Mouse (Mus musculus) v-Abl transformed pro-B cells (cell line): Measurements from ENCODE around the gene Tmem127.

ENCODE experiments used
- in situ Hi-C, 2 experiments: fragments of 400-800 bp; cut with MboI; formaldehyde crosslinking; loops; one replicate each; pipeline ENCODE4 v1.15.1; 2025; ENCODE audit not compliant: unreplicated experiment in 2 of 2

The Tmem127 gene

DNA sequence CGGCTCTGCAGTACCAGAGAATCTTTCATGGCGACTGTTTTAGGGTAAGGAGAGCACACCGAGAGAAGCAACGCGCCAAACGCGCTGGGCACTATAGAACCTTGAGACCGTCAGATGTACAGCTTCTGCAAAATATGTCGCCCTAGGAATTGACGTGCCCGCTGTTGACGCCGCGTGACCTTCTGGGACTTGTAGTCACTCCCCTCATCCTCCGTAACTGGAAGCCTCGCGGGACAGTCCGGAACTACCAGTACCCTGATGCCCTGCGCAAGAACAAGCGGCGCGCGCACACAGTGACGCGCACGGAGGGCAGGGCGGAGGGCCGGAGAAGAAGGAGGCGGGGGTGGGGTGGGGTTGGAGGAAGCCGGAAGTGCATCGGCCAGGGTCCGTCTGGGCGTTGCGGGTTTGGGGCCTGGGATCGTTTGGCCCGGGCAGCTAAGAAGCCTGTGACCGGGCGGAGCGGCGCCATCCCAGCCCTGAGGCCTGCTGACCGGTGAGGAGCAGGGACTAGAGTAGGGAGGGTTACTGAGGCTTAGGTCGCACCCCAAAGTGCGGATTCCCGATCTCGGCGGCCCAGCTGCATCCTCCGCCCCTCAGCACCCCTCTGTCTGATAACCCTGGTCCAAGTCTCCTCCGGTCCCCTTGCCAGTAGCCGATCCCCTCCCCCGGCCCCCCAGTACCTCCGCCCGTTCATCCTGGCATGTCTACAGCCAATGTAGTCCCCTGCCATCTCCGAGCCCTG, at the start of gene Tmem127, which contains the start of gene Ciao1:
Gene Tmem127, plus strand, starts transcription at position 317 of the 742 bp plus-strand sequence.
Gene Ciao1, minus strand, starts transcription at position 225 of the 742 bp plus-strand sequence.
- in situ Hi-C loops, result loop anchor here in 1 of 2 experiments (25.0 kb wide), 1 partner anchor 510 kb away; no protein-coding TSS in a partner anchor

DNA sequence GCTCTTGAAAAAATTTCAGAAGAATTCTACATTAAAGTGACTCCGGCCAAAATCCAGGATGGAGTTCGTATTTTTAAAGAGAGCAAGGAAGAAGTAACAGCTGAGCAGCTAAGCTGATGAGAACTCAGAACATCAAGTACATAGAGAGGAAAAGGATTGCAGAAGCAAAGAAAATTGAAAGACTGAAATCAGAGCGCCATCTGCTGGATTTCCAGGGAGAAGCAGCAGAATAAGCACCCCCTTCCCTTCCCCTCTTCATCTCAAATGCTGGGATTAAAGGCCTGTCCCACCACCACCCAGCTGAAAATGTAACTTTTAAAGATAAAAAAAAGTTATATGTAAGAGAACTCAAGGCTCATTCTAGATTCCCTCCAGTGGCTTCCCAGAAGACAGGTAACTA, 42.8 kb upstream of the Tmem127 start:
- in situ Hi-C loops, result loop anchor here (5.0 to 25.0 kb wide), 5 partner anchors 38 to 1457 kb away; no protein-coding TSS in a partner anchor

DNA sequence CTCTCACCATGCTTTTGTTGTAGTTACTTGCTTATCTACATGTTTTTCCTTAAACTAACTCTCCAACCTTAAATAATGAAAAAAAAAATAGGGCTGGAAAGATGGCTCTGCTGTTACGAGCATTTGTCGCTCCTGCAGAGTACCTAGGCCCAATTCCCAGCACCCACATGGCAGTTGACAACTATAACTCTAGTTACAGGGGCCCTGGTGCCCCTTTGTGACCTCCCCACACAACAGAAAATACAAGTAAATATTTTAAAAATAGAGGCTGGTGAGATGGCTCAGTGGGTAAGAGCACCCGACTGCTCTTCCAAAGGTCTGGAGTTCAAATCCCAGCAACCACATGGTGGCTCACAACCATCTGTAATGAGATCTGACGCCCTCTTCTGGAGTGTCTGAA, 41.8 kb upstream of the Tmem127 start:
- in situ Hi-C loops, result loop anchor here (25.0 kb wide), 2 partner anchors 394 to 1456 kb away; no protein-coding TSS in a partner anchor

DNA sequence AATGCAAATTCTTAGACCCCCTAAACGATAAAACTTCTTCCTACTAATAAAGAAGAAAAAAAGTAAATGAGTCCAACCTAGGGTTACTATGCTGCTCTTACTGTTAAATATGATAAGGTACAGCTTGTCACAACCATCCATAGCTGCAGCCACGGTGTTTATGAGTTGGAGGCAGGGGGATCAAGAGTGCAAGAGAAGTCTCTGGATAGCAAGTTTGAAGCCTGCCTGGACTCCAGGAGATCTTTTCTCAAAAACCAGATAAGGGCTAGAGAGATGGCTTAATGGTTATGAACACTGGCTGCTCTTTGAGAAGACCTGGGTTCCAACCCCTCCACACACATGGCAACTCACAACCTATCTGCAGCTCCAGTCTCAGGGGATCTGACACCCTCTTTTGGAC, 40.8 kb upstream of the Tmem127 start:
- in situ Hi-C loops, result loop anchor here (25.0 kb wide), 2 partner anchors 395 to 1455 kb away; no protein-coding TSS in a partner anchor

DNA sequence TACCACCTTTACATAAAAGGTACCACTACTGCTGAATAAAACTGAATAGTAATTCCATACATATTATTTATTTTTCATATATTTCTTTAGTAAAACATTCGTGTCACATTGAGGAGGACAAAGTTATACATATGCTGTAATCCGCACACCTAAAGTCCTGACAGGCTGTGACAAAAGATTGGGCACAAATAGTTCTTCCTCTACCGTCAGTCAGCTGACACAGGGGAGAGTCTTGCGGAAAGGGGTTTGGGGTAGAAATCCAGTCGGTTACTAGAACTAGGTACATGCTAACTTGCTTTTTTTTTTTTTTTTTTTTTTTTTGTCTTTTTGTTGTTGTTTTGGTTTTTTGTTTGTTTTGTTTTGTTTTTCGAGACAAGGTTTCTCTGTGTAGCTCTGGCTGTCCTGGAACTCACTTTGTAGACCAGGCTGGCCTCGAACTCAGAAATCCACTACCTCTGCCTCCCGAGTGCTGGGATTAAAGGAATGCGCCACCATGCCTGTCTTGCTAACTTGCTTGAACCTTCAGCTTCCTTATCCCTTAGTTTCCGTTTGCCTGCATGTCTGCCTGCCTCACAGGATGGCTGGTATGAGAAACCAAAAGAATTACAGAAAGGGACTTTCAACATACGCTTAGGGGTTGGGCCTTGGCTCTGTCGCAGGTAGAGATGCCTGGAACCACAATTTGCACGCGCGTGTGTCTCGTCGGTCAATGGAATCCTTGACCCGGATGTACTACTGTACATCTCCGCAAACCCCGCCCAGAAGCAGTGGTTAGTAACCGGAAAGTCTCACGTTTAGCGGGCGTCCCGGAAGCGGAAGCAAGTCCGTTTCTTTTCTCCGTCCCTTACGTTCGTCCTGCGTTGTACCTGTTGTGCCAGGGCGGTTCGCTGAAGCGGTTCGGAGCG, 39.9 kb upstream of the Tmem127 start, which contains the start of the genes 1810024B03Rik and Snrnp200:
Gene 1810024B03Rik, minus strand, starts transcription at position 734 of the 905 bp plus-strand sequence.
Gene Snrnp200, plus strand, starts transcription at position 840 of the 905 bp plus-strand sequence.
- in situ Hi-C loops, result loop anchor here (25.0 kb wide), 2 partner anchors 395 to 1455 kb away; no protein-coding TSS in a partner anchor

DNA sequence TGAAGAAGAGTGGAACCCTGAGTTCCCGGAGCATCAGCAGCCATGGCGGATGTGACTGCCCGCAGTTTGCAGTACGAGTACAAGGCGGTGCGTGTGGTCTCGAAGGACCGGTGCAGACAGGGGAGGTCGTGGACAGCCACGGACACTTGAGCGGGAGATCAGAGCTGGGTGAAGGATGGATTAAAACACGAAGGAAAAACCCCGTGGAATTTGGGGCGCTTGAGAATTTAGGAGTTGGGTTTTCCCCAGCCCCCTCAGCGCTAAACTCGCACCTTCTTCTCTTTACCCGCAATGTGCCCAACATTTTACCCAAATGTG, 39.3 kb upstream of the Tmem127 start:
- in situ Hi-C loops, result loop anchor here (25.0 kb wide), 2 partner anchors 396 to 1454 kb away; no protein-coding TSS in a partner anchor

DNA sequence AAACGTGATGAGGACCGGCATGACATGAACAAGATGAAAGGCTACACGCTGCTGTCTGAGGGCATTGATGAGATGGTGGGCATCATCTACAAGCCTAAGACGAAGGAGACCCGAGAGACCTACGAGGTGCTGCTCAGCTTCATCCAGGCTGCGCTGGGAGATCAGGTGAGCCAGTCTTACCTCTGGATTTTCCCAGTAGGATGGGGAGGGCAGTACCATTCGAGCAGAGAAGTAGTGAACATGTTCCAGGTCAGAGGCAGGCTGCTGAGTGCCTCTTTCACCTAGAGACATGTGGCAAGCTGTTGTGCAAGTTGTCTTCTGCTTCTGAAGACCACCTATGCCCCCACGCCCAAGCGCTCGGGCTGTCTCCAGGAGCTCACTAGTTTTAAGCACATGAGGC, 37.0 kb upstream of the Tmem127 start:
- in situ Hi-C loops, result loop anchor here (25.0 kb wide), 2 partner anchors 398 to 1452 kb away; no protein-coding TSS in a partner anchor

DNA sequence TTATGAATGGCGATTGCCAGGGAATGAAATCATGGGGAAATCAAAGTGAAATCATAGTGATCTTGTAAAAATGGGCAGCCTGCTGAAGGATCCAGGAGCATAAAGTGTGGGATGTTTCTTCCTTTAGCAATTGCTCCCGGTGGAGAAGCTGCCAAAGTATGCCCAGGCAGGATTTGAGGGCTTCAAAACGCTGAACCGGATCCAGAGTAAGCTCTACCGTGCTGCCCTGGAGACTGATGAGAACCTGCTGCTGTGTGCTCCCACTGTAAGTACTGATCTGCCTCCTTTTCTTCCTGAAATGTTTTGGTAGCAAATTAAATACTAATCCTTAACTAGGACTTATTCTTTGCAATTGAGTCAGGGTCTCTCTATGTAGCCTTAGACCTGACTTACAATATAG, 30.0 kb upstream of the Tmem127 start:
- in situ Hi-C loops, result loop anchor here (25.0 kb wide), 2 partner anchors 405 to 1445 kb away; no protein-coding TSS in a partner anchor

DNA sequence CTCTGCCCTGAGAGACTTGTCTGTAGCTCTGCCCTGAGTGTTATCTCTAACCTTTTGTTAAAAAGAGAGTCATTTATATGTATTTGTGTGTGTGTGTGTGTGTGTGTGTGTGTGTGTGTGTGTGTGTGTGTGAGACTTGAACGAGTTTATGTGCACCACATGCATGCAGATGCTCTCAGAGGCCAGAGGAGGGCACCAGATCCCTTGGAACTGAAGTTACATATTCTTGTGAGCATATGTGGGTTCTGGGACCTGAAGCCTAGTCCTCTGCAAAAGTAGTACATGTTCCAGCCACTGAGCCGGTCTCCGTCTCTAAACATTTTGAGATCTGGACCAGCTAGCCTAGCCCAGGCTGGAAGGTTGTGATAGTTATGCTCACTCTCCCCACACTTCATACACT, 22.4 kb upstream of the Tmem127 start:
- in situ Hi-C loops, result loop anchor here (5.0 to 25.0 kb wide), 2 partner anchors 483 to 488 kb away; no protein-coding TSS in a partner anchor

DNA sequence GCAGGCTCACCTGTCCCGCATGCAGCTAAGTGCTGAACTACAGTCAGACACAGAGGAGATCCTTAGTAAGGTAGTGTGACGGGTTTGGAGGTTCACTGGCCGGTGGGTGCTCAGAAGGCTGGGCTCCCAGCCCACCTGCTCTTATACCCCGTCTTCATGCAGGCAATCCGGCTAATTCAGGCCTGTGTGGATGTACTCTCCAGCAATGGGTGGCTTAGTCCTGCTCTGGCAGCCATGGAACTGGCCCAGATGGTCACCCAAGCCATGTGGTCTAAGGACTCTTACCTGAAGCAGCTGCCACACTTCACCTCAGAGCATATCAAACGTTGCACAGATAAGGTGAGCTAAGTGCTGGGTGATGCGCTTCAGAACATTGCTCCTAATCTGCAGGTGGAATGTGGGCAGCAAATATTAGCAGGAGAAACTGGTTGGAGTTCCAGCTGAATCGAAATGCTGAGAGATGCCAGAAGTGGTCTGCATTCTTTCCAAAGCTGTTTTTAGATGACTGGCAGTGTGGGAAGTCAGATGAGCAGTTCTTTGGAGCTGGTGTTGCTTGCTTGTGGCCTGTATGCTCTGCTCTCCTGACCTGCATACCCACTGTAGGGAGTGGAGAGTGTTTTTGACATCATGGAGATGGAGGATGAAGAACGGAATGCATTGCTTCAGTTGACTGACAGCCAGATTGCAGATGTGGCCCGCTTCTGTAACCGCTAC, 9.7 kb upstream of the Tmem127 start:
- in situ Hi-C loops, result loop anchor here in 1 of 2 experiments (25.0 kb wide), 1 partner anchor 501 kb away; no protein-coding TSS in a partner anchor

DNA sequence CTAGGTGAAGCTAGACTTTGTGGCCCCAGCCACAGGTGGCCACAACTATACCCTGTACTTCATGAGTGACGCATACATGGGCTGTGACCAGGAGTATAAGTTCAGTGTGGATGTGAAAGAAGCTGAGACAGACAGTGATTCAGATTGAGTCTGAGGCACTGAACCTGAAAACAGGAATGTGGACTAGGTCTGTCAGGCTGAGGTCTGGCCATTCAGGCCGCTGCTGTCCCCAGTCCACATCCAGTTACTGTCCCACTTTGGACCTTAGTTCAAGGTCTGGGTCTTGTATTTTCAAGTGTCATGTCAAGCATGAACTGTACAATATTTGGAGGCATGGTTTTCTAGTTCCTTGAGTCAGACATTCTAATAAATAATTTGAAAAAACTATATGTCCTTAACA, 7.6 kb upstream of the Tmem127 start:
- in situ Hi-C loops, result loop anchor here in 1 of 2 experiments (25.0 kb wide), 1 partner anchor 503 kb away; no protein-coding TSS in a partner anchor

DNA sequence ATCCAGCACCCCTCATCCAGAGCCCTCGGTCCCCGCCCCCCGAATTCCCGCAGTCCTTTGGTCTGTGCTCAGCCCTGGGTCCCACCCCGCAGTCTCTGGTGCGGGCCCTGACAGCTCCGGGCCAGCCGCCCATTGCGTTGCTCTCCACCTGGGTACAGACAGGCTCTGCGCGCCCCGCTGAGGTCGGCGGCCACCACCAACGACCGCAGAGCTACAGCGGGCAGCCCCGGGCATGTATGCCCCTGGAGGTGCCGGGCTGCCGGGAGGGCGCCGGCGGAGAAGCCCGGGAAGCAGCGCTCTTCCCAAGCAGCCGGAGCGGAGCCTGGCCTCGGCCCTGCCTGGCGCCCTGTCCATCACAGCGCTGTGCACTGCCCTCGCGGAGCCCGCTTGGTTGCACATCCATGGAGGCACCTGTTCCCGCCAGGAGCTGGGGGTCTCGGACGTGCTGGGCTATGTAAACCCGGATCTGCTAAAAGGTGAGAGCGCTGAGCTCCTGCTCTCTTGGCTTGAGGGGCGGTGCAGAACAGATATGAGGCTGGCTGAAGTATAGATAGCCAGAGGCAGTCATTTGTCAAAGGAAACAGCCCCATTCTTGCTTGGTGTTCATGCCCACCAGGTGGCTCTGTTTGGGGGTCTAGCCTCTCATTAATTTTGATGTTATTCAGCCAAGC, 761 bp downstream of the Tmem127 start:
- in situ Hi-C loops, result loop anchor here in 1 of 2 experiments (25.0 kb wide), 1 partner anchor 511 kb away; no protein-coding TSS in a partner anchor

DNA sequence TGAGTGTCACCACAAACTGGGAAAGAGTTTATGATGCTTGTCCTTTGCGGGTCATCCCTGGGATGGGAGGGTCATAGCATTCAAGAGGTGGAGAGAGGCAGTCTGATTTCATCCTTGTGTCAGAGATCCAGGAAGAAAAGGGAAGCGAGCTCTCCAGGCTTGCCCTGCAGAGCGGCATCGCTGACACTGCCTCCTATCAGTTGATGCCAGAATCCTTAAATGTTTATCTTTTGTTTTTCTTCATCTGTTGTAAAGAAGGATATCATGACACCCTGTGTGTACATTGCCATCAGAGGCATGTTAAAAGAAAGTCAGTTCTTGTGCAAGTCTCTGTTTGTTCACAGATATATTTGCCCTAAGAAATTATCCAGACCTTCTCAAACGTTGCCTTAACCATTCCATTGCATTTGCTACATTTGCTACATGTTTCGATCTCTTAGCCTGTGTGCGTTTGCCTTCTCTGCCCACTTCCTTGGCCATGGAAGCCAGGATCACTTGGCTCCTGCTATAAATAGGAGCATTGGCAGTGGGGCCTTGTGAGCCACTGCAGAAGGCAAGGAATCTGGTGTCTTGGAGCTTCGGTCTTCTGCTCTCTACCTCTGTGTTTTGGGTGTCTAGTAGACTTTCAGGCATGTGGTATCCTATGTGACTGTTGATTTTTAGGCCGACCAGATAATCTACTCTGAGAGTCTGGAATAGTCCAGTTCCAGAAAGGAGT, 2.7 kb downstream of the Tmem127 start:
- in situ Hi-C loops, result loop anchor here (5.0 kb wide), 2 partner anchors 92 to 97 kb away; no protein-coding TSS in a partner anchor

DNA sequence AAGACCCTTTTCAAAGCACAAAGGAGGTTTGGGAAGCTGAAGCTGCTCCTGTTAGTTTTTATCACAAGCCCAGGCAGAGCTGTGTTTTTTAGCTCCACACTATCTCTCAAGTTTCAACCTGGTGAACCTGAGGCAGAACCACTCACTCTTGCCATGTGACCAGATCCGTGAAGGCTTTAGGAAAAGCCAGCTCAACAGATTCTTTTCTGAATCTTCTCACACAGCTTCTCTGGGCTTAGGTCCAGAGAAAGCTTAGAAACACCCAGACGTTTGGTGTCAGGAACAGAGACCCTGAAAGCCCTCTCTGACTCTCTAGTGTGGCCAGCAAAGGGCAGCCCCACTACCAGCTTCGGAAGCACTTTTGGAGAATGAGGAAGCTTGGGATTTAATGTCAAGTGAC, 3.7 kb downstream of the Tmem127 start:
- in situ Hi-C loops, result loop anchor here (5.0 kb wide), 2 partner anchors 91 to 96 kb away; no protein-coding TSS in a partner anchor

DNA sequence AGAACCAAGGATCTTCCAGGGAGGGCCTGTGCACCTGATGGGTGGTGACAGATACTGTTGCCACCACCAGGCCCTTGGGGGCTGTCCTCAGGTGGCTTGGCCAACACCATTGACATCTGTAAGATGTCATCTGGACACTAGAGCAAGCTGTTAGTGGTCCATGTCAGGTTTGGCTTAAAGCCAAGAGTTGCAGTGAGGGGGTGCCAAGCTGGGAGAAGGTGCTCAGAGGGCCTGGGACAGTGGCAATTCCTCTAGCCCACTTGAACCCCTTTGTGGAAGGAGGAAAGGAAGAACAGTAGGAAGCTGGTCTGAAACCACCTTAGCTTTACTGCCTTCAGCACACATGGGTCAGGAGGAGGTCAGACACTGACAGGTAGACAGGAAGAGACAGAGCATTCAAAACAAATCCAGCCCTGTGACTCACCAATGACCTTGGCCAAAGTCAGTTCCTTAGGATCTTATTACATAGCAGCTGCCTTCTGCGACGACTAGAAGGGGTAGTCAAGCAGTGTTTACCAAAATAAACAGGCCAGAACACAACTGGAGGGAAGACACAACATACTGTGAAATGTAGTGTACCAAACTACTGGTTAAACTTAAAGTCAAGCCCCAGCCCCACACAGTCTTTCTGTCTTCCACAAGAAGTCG, 4.3 kb downstream of the Tmem127 start:
- in situ Hi-C loops, result loop anchor here (5.0 kb wide), 2 partner anchors 90 to 95 kb away; no protein-coding TSS in a partner anchor

DNA sequence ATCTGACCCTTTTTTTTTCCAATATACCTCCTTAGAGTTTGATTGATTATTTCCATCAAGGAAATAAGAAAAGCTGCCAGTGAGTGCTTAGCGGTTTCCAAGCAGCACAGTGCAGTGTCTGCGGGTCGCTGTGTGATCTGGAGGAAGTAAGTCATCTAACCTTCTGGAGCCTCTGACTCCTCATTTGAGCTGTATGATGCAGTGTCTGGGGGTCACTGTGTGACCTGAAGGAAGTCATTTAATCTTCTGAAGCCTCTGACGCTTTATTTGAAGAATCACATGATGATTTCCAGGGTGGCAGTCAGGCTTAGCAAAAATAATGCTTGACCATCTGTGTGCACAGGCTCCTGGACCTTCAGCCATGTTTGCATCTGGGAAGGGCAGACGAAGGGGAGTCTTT, 5.1 kb downstream of the Tmem127 start:
- in situ Hi-C loops, result loop anchor here (5.0 kb wide), 2 partner anchors 90 to 95 kb away; no protein-coding TSS in a partner anchor

DNA sequence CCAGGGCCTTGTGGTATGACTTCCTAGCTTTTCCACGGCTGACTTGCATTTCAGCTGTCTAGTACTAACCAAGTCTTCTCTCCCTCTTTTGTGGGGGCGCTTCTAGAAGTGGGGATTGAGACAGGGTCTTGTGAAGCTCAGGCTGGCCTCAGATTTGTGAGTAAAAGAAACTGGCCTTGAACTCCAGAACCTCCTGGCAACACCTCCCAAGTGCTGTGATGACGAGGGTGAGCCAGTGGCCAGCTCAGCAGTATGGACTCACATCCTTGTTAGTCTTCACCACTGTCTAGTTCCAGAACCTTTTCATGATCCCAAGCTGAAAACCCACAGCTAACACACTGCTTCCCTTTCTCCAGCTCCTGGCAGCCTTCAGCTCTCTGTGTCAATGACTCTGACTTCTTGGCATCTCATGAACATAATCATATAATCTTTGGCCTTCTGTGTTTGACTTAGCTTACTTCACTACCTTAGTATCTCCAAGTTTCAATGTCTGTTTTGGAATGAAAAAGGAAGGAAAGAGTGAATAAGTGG, 7.0 kb downstream of the Tmem127 start:
- in situ Hi-C loops, result loop anchor here (5.0 kb wide), 2 partner anchors 88 to 93 kb away; no protein-coding TSS in a partner anchor
